Mouse (Mus musculus) thymus, postnatal 10 days (tissue): Measurements from ENCODE around the gene Cacng7.

Experiments
- DNase-seq, 2 experiments: peaks; one replicate each; pipeline ENCODE4 v3.0.0; 2021; ENCODE audit warnings: low spot score in 2 of 2

Gene Cacng7

DNA sequence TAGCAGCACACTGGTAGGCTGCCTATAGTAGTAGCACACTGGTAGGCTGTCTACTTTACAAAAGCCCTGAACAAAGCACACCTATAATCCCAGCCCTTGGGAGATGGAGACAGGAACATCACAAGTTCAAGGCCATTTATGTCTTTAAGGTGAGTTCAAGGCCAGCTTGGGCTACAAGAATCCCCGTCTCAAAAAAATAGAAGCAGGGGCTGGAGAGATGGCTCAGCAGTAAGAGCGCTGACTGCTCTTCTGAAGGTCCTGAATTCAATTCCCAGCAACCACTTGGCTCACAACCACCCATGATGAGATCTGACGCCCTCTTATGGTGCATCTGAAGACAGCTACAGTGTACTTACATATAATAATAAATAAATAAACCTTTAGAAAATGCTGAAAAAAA, 12.5 kb downstream of the Cacng7 start:
- no peak for DNase-seq

DNA sequence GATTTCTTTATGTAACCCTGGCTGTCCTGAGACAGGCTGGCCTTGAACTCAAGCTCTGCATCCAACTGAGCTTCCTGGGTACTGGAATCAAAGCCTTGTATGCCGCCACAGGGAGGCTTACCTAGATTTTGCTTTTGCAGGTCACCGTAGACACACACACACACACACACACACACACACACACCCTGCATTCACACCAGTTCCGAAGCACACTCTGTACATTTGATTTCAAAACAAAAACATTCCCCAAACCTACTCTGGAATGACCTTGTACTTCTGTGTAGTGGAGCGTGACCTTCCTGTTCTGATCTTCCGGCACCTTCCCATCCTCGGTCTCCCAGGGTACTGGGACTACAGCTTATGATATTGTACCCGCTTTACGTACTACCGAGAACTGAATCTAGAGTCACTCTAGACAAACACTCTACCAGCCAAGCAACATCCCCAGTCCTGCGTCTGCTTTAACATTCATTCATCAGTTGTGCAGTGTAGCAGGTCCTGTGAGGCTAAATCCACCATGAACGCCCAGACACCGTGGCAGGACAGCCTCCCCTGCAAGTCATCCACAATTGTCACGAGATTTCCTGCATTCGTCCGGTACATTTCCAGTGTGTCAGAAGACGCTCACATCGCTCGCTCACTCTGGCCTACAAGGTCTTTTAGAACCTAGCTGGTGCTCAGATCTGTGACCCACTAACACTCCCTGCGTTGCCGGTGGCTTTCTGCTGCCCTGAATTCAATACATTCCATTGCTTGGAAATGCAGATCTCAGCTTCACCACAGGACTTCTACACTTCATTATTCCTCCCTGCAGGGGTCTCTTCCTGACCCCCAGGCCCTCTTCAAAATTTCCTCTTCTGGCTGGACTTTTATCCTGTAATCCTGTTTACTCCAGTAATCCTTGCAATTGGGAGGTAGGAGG, 14.9 kb downstream of the Cacng7 start:
- DNase-seq = no peak

DNA sequence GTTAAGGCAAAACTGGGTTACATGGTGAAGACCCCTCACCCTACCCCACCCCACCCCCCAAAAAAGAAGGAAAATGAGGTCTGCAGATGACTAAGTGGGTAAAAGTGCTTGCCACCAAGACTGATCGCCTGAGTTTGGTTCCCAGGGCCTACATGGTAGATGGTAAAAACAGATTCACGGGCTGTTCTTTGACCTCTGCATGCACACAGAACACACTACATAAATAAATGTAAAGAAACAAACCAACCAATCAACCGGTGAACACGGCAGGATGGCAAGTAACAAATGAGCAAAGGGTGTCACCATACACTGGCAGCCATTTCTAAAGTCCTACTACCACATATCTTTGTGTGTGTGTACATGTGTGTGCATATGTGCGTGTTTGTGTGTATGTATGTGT, 15.6 kb downstream of the Cacng7 start:
- no peak for DNase-seq

DNA sequence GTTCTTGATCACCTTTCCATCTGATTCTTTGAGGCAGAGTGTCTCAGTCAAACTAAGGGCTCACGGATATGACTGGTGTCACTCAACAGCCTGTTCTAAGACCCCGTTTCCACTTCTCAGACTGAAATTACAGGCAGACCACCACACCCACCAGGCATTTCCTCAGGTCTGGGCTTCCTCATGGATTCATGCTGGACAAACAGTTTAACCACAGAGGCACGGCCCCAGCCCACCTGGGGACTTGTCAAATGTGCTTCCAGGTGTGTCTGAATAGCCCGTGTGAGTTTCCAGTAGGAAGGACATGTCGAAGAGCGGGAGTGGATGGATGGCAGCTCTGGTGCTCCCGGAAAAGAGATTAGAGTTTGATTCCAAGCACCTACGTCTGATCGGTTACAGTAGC, 17.0 kb downstream of the Cacng7 start:
- DNase-seq = no peak

DNA sequence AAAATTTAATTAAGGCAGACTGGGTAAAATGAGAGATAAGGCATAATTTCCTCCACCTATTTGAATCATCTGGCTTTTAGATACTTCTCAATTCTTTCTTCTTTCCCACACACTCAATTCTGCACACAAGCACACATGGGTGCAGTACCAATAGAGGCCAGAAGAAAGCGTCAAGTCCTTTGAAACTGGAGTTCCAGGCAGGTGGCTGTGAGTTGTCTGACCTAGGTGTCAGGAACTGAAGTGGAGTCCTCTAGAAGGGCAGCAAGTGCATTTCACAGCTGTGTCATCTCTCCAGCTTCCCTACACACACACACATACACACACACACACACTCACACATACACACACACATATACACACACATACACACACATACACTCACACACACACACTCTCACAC, 18.8 kb downstream of the Cacng7 start:
- no peak for DNase-seq

DNA sequence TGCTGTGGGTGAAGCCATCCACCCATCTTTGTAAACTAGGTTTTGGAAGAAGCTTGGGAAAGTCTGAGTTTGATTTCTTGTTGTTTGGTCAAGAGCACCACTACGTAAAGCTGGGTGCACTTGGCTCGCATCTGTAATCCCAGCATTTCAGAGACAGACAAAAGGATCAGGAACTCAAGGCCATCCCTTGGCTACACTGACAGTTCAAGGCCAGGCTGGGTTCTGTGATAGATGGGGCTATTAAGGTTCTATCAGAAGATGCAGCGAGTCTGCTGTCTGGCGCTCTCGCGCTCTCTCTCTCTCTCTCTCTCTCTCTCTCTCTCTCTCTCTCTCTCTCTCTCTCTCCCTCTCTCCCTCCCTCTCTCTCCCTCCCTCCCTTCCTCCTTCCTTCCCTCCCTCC, 22.1 kb downstream of the Cacng7 start:
- DNase-seq = no peak

DNA sequence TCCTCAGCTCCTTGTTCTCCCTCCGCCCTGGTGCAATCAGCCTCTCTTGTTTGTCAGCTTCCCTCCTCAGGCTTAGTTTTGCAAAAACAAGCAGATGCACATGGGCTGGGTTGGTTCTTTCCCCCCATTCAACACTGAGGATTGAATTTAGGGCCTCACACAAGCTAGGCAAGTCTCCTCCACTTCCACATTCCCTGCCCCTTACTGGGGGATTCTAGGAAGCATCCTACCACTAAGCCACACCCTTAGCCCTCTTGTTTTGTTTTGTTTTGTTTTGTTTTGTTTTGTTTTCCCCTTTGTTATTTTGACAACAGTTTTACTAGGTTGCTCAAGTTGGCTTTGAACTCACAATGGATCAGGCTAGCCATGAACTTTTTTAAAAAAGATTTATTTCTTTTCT, 27.9 kb downstream of the Cacng7 start:
- no peak for DNase-seq

DNA sequence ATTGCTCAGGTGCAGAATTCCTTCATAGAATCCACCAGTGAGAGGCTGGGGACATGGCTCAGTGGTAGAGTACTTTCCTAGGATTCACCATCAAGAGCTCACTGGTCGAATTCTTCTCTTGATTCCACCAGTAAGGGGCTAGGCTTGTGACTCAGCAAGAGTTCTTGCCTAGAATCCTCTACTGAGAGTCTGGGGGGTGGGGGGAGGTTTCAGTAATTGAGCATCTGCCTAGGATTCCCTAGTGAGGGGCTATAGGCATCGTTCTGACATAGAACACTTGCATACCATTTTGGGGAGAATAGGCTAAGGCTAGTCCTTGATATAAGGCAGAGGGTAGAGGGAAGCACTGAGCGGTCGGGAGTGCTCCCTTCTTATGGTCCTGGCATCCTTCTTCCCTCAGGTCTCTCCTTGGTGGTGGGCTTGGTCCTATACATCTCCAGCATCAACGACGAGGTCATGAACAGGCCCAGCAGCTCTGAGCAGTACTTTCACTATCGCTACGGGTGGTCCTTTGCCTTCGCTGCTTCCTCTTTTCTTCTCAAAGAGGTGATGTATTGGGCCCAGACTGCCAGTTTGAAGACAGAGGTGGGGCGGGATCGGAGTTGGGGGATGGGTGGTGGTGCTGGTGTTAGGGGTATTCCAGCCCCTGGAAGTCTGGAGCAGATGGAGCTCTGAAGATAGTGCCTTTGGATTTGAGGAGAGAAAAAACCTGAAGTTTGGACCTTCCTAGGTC, 33.0 kb downstream of the Cacng7 start:
- DNase-seq = no peak

DNA sequence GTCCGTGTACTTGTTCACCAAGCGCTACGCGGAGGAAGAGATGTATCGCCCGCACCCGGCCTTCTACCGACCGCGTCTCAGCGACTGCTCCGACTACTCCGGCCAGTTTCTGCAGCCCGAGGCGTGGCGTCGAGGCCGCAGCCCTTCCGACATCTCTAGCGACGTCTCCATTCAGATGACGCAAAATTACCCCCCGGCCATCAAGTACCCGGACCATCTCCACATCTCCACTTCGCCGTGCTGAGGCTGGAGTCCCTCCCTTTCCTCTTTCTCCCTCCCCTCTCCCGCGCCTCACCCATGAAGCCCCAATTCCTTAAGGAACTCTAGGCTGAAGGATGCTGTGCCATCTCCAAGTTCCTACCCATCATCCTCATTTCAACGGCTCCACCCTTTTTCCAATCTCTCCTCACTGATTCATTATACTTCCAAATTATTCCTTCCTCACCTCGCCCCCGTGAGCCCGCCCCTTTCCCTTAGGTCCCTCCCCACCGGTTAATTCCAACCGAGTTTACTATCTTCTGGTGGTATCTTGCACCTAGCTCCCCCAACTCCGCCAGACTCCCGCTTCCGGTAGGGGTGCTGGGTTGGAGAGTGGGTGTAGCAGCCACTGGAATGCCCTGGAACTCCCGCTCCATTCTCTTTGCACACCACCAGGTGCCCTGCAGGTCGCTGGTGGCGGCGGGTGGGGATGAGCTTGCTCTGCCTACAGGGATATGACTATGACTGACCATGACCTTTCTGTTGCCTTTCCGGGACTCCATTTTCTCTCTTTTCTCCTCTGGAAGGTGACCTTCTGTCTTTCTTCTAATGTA, 34.2 kb downstream of the Cacng7 start:
- DNase-seq = no peak

DNA sequence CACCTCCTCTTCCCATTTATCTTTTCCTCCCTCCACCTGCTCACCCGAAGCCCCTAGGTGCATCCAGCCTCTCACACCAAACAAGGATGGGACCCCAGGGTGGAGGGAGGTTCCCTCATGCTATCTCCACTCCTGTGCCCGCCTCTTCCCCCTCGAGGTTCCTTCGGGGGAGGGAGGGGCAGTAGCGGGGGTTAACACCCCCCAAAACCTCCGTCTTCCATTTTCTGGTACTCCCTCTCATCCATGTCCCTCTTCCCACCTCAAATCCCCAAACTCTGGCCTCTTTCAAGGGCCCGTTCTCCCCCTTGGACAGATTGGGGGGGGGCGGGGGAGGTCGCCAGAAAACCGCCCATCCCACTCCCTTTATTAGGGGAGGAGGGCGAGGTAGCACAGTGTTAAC, 34.8 kb downstream of the Cacng7 start:
- DNase-seq = no peak

DNA sequence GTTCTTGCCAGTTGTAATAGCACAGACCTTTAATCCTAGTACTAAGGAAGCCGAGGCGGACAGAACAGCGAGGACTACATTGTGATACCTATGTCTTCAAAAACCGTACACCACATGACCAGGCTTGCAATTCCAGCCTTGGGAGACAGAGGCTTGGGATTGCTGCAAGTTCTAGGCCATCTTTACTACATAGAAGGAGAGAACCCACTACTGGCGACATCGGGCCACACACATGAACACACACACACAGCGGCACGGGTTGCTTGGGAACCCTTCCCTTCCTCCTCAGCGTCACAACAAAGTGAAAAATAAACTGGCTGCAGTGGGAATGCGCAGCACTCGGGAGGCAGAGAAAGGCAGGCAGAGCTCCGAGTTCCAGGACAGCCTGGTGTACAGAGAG, 35.6 kb downstream of the Cacng7 start:
- DNase-seq = no peak

DNA sequence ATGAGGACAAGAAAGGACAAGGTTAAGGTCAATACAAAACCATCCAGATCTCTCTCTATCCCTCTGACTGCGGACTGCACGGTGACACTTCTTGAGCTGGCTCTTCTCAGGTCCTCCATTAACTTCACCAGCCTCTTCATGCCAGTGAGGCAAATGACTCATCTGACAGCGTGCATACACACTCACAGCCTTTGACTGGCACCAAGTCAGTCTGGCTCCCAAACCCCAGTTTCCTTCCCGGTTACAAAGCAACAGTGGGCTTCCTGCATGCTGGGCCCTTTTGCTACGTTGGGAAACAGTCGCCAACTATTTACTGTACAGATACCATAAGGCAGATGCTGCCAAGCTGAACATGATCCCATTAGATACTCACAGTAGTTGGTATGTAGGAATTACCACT, 36.4 kb downstream of the Cacng7 start:
- no peak for DNase-seq

DNA sequence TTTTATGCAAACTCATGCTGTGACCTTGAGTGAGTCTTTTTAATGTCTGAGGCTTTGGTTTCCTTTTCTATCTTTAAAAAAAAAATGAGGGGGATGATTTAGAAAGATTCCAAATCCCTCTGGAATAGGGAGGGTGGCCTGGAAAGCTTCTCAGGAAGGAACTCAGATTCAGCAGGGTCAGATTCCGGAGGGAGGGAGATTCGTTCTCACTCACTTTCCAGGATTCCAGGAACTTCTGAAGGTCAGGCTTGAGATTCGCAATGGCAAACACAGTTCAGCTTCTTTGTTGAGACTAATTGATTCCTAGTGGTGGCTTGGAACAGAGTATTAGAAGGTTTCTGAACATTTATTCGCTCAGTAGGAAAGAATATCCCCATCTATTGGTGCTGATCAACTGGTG, 37.7 kb downstream of the Cacng7 start:
- DNase-seq = no peak

DNA sequence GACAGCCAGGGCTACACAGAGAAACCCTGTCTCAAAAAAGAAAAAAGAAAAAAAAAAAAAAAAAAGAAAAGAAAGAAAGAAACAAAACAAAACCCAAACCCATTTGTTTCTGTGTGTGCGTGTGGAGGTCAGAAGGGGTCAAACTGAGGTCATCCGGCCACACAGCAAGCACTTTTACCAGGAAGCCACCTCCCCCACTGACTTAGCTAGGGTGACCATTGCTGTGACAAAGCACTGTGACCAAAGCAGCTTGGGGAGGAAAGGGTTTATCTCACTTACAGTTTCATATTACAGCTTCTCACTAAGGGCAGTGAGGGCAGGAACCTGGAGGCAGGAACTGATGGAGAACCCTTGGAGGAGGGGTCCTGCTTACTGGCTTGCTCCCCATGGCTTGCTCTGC, 39.6 kb downstream of the Cacng7 start:
- no peak for DNase-seq

DNA sequence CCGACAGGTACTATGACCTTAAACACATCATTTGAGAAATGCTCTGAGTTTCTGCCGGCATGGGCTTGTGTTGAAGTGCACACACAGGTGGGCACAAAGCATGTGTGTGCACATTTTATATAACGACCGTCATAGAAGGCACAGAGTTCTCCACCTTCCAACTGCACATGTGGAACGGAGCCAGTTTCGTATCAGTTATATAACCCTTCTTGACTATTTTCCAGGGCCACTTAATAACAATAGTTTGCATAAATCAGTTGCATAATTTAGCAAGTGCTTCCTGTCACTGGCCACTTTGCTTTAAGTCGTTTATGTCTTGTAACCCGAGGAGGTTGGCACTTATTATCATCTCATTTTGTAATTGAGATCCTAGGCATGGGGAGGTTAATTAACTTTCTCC, 41.0 kb downstream of the Cacng7 start:
- no peak for DNase-seq

DNA sequence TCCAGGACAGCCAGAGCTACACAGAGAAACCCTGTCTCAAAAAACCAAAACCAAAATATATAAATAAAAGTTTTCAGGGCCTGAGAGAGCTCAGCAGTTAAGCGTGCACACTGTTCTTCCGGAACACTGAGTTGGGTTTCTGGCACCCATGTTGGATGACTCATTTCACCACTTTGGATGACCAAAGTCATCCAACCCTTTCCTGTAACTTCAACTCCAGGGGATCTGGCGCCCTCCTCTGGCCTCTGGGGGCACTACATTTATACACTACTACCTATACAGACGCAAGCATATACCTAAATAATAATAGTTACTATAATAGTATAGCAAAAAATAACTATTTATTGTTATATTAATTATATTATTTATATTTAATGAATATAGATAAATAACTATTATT, 44.1 kb downstream of the Cacng7 start:
- peak in 1 of 2 experiments; percentile 29 for DNase-seq

DNA sequence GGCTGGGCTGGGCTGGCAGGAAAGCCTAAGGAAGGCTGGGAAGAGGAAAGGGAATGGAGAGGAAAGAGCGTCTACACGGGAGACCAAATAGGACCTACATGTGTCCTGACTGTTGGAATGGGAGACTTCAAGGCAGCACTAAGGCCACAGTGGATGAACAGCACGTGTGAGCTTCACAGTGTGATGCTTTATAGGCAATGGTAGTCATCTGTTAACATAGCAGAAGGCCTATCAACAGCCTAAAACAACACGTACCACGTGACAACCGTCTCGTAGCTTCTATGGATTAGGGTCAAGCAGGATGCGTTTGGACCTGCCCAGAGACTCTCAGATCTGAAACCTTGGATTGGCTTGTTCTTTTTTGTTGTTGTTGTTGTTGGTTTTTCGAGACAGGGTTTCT, 49.4 kb downstream of the Cacng7 start:
- DNase-seq = no peak

DNA sequence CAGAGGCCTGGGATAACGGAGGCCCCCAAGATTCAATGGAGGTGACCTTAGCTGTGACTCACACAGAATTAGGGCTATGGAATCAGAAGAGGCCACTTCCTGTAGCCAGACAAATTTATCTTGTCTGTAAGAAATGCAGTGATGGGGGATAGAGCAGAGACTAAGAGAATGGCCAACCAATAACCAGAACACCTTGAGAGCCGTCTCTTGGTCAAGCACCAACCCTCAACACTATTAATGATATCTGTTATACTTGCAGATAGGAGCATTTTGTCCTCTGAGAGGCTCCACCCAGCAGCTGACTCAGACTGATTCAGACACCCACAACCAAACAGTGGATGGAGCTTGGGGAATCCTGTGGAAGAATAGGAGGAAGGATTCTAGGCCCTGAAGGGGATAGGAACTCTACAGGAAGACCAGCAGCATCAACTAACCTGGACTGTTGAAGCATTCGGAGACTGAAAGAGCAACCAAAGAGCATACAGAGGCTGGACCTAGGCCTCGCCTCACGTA, 52.1 kb downstream of the Cacng7 start:
- no peak for DNase-seq

DNA sequence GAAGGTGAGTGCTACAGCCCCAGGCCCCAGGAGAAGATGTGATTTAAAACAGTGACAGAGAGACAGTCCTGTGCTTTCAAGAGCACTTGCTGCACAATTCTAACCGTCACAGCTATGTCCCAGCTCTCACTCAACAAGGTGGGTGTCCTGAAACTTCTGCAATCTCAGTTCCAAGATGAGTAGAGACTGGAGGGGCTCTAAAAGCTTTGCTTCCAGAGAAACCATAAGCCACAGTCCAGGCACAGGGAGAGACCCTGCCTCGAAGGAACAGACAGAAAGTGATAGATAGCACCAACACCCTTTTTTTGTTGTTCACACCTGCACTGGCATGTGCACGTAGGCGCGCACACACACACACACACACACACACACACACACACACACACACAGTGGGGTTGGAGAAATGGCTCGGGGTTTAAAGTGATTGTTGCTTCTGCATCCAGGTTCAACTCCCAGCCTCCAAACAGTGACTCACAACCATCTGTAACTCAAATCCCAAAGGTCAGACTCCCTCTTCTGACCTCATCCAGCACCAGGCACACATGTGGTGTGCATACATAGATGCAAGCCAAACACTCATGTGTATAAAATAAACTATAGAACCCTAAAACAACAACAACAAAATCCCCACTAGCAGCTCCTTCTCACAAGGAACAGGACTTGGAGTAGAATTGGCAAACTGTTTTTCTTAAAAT, 53.4 kb downstream of the Cacng7 start:
- no peak for DNase-seq

DNA sequence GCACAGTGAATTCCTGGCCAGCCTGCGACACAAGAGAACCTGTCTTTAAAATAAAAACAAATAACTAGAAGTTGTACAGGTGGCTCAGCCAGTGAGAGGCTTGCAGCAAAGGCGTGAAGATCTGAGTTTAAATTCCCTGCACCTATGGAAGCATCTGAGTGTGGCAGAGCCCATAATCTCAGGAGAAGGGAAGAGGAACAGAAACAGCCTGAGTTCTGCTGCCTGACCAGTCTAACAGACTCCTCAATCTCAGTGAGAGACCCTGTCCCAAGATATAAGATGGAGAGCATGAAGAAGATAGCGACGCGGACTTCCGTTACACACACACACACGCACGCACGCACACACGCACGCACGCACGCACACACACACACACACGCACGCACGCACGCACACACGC, 55.0 kb downstream of the Cacng7 start:
- no peak for DNase-seq

DNA sequence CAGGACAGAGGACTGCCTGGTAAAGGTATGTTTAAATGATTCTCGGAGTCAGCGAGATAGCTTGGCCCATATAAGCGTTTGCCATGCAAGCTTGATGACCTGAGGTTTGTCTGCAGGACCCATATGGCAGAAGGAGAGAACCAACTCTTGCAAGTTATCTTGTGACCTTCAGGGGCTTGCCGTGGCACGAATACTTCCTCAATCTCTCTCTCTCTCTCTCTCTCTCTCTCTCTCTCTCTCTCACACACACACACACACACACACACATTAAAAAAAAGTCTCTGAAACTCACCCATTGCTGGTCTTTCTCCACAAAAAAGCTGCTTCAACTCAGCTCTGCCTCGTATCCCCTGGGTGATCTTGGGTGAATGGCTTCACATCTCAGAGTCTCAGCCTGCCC, 56.1 kb downstream of the Cacng7 start:
- no peak for DNase-seq
